ENCODE assay signal across 13 mouse cellular contexts in the genomic region with DNA sequence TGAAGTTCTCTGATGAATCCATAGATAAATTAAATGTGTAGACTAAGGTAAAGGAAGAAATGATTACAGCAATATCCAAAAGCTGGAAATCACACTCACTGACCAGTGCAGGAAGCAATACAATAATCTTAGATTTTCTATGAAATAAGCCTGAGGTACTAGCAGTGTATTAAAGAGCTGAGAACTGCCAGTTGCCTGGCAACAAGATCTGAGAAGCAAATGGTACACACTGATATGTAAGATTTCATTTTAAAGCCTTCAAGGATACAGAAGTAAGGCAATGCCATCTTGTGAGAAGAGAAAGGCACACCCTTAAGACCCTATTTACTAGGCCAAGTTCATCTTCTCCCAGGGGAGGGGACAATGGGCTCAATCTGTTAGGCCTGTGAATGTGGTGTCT. TPM values are rescaled to one million over a fixed set of nuclear protein-coding genes. Genes with fewer than 3 reads are reported as not detected.
"Had no signal": no experiment of that assay in that cellular context is flagged by ENCODE, and none has a peak within 500 bp of the region (broad histone marks: within the 10 kb centered on the region; RNA-seq: fewer than 3 reads in every experiment).

No protein-coding gene starts in this region.

- H3K4me3 ChIP-seq: left cerebral cortex, adult 2 months; limb, embryonic 10.5 days; liver, embryonic 15.5 days; midbrain, embryonic 12.5 days had no signal

- H3K36me3 ChIP-seq: liver, embryonic 15.5 days had no signal

- H3K27me3 ChIP-seq: liver, embryonic 15.5 days; midbrain, embryonic 12.5 days had no signal

- H3K4me1 ChIP-seq: limb, embryonic 10.5 days; liver, embryonic 15.5 days; midbrain, embryonic 12.5 days had no signal

- H3K4me2 ChIP-seq: liver, embryonic 11.5 days; liver, embryonic 15.5 days; midbrain, embryonic 12.5 days had no signal

- H3K9me3 ChIP-seq: limb, embryonic 10.5 days; liver, embryonic 15.5 days; midbrain, embryonic 12.5 days had no signal

- H3K27ac ChIP-seq: left cerebral cortex, adult 2 months; limb, embryonic 10.5 days; liver, embryonic 15.5 days; midbrain, embryonic 12.5 days had no signal

- DNase-seq: kidney, adult 8-10 months; kidney, postnatal 25 days; lung, adult 2 months; lung, postnatal 10 days; lung, postnatal 4 days; right cerebral cortex, postnatal 14 days; thymus, postnatal 4 days had no signal

- H3K9ac ChIP-seq: liver, embryonic 15.5 days; midbrain, embryonic 12.5 days had no signal

RNA-seq across cellular contexts. Expression of a gene that starts 59.4 kb away (rescaled TPM):
- total RNA-seq: megakaryocyte, adult 5-6 weeks had no signal
